Mouse (Mus musculus) cortical plate, adult 2 months (tissue): ENCODE results near the gene Fsd1. TPM values are rescaled to one million over a fixed set of nuclear protein-coding genes. Genes with fewer than 3 reads are reported as not detected.

ENCODE experiments used
- H3K27ac ChIP-seq: fragments of 200-500 bp; 2 replicates; pipeline ENCODE4 v1.5.1; 2012; ENCODE audit warnings: low read length, control low read depth, inconsistent platforms; ENCODE audit not compliant: insufficient read depth
- H3K4me1 ChIP-seq: fragments of 200-500 bp; 2 replicates; pipeline ENCODE4 v1.6.1; 2011; ENCODE audit warnings: low read length; ENCODE audit not compliant: control insufficient read depth, insufficient read depth
- H3K4me3 ChIP-seq: fragments of 200-500 bp; 2 replicates; pipeline ENCODE4 v1.5.1; 2011; ENCODE audit warnings: mild to moderate bottlenecking, low read length, control low read depth; ENCODE audit not compliant: insufficient read depth
- CTCF ChIP-seq: fragments of 200-500 bp; IDR thresholded peaks from 2 replicates; pipeline ENCODE4 v1.5.1; 2011; ENCODE audit warnings: mild to moderate bottlenecking, control low read depth, low read length; ENCODE audit not compliant: insufficient read depth; ENCODE audit errors: extremely low read depth
- POLR2A ChIP-seq: fragments of 200-500 bp; IDR thresholded peaks from 2 replicates; pipeline ENCODE4 v1.6.1; 2011; ENCODE audit warnings: mild to moderate bottlenecking, low read length, control low read depth; ENCODE audit not compliant: insufficient read depth; ENCODE audit errors: extremely low read depth
- polyA plus RNA-seq: library from polyadenylated mRNA; depleted of rRNA; stranded (reverse); fragments of >200 nt; gene quantifications from 2 replicates; pipeline ENCODE4 v1.2.3, GENCODE M21; 2012

The Fsd1 gene
- polyA plus RNA-seq, 1 experiment = 76.7 TPM

GRCm38 (mm10) chr17:56024476-56024875, 38.2 kb downstream of the Fsd1 start:
- Histone ChIP-seq H3K27ac (no peak overlapping the region), H3K4me1 (peaks cover 26% of the 10 kb centered on the region), H3K4me3 (no peak overlapping the region)
- TF ChIP-seq POLR2A = no peak
- TF ChIP-seq CTCF = no peak

- TF ChIP-seq POLR2A = no peak
- no peak for TF ChIP-seq CTCF
- H3K4me1 ChIP-seq = peaks cover 27% of the 10 kb centered on the region
- no peak overlapping the region for H3K27ac ChIP-seq
- no peak overlapping the region for H3K4me3 ChIP-seq
Observed at GRCm38 (mm10) chr17:56024931-56025330, 38.6 kb downstream of the Fsd1 start.

GRCm38 (mm10) chr17:56026303-56026702, 40.0 kb downstream of the Fsd1 start:
- H3K27ac ChIP-seq = no peak overlapping the region
- H3K4me1 ChIP-seq = peaks cover 32% of the 10 kb centered on the region
- TF ChIP-seq CTCF (no peak), POLR2A (no peak)

GRCm38 (mm10) chr17:56026881-56027280, 40.6 kb downstream of the Fsd1 start:
- no peak for TF ChIP-seq POLR2A
- Histone ChIP-seq H3K4me1 (peaks cover 28% of the 10 kb centered on the region), H3K27ac (no peak overlapping the region), H3K4me3 (no peak overlapping the region)

More at GRCm38 (mm10) chr17:56026303-56026702, 40.0 kb downstream of the Fsd1 start:
- no peak overlapping the region for H3K4me3 ChIP-seq

GRCm38 (mm10) chr17:56027801-56028441, 41.6 kb downstream of the Fsd1 start:
- Histone ChIP-seq H3K27ac (no peak overlapping the region), H3K4me1 (peaks cover 25% of the 10 kb centered on the region), H3K4me3 (no peak overlapping the region)
- TF ChIP-seq POLR2A (no peak), CTCF (no peak)

- no peak for TF ChIP-seq POLR2A
- no peak for TF ChIP-seq CTCF
- Histone ChIP-seq H3K27ac (peak overlapping the region; percentile 43; the same call in 1 of the 2 replicates), H3K4me3 (no peak overlapping the region), H3K4me1 (peaks cover 19% of the 10 kb centered on the region)
Observed at GRCm38 (mm10) chr17:56030238-56030870, 44.0 kb downstream of the Fsd1 start.

- TF ChIP-seq POLR2A (no peak), CTCF (no peak)
- no peak overlapping the region for H3K4me3 ChIP-seq
- H3K27ac ChIP-seq = peak overlapping the region; percentile 43; the same call in 1 of the 2 replicates
- peaks cover 19% of the 10 kb centered on the region for H3K4me1 ChIP-seq
Observed at GRCm38 (mm10) chr17:56030919-56031318, 44.6 kb downstream of the Fsd1 start.

- H3K27ac ChIP-seq = no peak overlapping the region
- H3K4me1 ChIP-seq = peaks cover 17% of the 10 kb centered on the region
Observed at GRCm38 (mm10) chr17:56031431-56031830, 45.1 kb downstream of the Fsd1 start.

GRCm38 (mm10) chr17:56032127-56032733, 45.9 kb downstream of the Fsd1 start:
- Histone ChIP-seq H3K4me1 (peaks cover 15% of the 10 kb centered on the region), H3K4me3 (no peak overlapping the region), H3K27ac (no peak overlapping the region)
- no peak for TF ChIP-seq CTCF
- TF ChIP-seq POLR2A = no peak

More at GRCm38 (mm10) chr17:56031431-56031830, 45.1 kb downstream of the Fsd1 start:
- no peak overlapping the region for H3K4me3 ChIP-seq
- no peak for TF ChIP-seq POLR2A
- no peak for TF ChIP-seq CTCF

- TF ChIP-seq POLR2A (no peak), CTCF (no peak)
- Histone ChIP-seq H3K4me1 (peaks cover 15% of the 10 kb centered on the region), H3K27ac (no peak overlapping the region), H3K4me3 (no peak overlapping the region)
Observed at GRCm38 (mm10) chr17:56032831-56033230, 46.5 kb downstream of the Fsd1 start.
